Mouse (Mus musculus) megakaryocyte-erythroid progenitor cell, adult 5-6 weeks (primary cell): ENCODE measurements around the gene Gm20897. TPM values are rescaled to one million over a fixed set of nuclear protein-coding genes. Genes with fewer than 3 reads are reported as not detected.
"Not testable (repeated sequence)": the region's sequence is repeated elsewhere in the genome, so short reads cannot be mapped to it uniquely, and the experiment has no call there.

Source experiments
- ATAC-seq: replicated peaks from 2 replicates; pipeline ENCODE4 v1.8.0; 2016; ENCODE audit warnings: mild to moderate bottlenecking, inconsistent platforms; ENCODE audit not compliant: severe bottlenecking, poor library complexity, low FRiP score, low TSS enrichment
- total RNA-seq, 2 experiments: library from RNA; stranded (forward) in 1 of 2; stranded (reverse) in 1 of 2; fragments of 200-1000, 215-1000 nt in 1 of 2; fragments of >200 nt in 1 of 2; fragmentation: Nextera tagmentation in 1 of 2; gene quantifications; 2 replicates each; pipeline ENCODE4 v1.2.3; 2014 to 2017

The Gm20897 gene
- total RNA-seq (2014; fragmentation: Nextera tagmentation) (not detected in 2 replicates), total RNA-seq (2017) (not detected in 2 replicates)

GRCm38 (mm10) chrY:38502138-38502537, at the start of gene Gm20897:
Gene Gm20897 (minus strand): TSS chrY:38502238.
- ATAC-seq: not testable (repeated sequence)

Other genes with a start within 250 kb of the Gm20897 start
- gene Gm21732, start 73.5 kb upstream of the Gm20897 start, total RNA-seq (2014; fragmentation: Nextera tagmentation): not detected in 2 replicates
- not detected in 2 replicates for gene Gm21732, start 73.5 kb upstream of the Gm20897 start, total RNA-seq (2017)